In the genomic region with DNA sequence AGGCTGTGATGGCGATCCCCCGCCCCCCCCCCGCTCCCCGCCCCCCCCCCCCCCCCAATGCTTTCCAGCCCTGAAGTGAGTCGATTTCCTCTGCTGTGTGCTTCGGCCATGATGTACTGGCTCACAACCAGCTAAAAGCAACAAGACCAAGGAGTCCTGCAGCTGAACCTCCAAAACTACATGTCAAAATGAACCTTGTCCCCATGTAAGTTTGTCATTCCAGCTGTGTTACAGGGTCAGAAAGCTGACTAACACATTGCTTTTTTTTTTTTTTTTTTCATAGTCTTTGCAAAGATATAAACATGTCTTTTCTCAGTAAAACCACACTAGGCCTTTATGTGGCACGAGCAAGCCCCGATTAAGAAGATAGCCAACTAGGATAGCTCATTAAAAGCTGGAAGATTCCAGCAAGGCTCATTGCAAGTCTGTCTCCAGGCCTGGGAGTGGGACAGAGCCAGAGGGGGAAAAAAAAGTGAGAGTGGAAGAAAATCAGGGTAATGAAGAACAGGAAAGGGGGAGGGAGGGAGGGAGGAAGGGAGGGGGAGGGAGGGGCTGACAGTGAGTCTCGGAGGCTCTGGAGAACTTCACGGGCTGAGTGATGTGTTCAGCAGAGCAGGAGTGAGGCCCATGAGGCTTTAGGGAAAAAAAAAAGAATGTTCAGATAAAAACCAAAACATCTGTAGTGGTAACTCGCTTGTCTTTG, we compare ENCODE assay signal across 8 mouse cellular contexts. TPM values are rescaled to one million over a fixed set of nuclear protein-coding genes. Genes with fewer than 3 reads are reported as not detected.
A peak's percentile ranks its signal among the peaks of the same experiment; 100 is the strongest.
DNase-seq lines count a peak whose midpoint lies in the region; ATAC-seq lines count a peak whose summit lies in the region.

No protein-coding gene starts in this region.

- no peak overlapping the region for H3K9ac ChIP-seq in midbrain, embryonic 16.5 days (ENCODE audit: low read depth, low read length)

- intact Hi-C loops in gastrocnemius, postnatal 14 days (cut with DNase I; ENCODE audit: low total_unique reads): loop anchor here (2.0 kb wide), 1 partner anchor 48 kb away; no protein-coding TSS in a partner anchor

- H3K36me3 ChIP-seq in midbrain, embryonic 16.5 days (ENCODE audit: control insufficient read depth, insufficient read depth, low read length): no peaks in the 10 kb centered on the region

- H3K4me1 ChIP-seq in midbrain, embryonic 16.5 days (ENCODE audit: control insufficient read depth, insufficient read depth, low read length): peaks cover 8% of the 10 kb centered on the region

- peak; percentile 9; the same call in 1 of the 2 replicates for ATAC-seq in midbrain, embryonic 16.5 days

- DNase-seq in retina, postnatal 1 day: peak; percentile 53
- no peak for DNase-seq in retina, embryonic 14.5 days (ENCODE audit: low spot score)
- DNase-seq in gastrocnemius, postnatal 14 days: peak; percentile 58
- peak; percentile 13 for DNase-seq in kidney, postnatal 14 days
- DNase-seq in adrenal gland, adult 18-20 months (ENCODE audit: low spot score in 2 of 2): no peak
- DNase-seq in layer of hippocampus, adult 9-11 months: no peak
- no peak for DNase-seq in spleen, postnatal 14 days (ENCODE audit: low spot score in 2 of 2)

- no peak overlapping the region for H3K4me3 ChIP-seq in midbrain, embryonic 16.5 days (ENCODE audit: low read depth, low read length)

- no peak overlapping the region for H3K4me2 ChIP-seq in midbrain, embryonic 16.5 days (ENCODE audit: low read length)

- H3K9me3 ChIP-seq in midbrain, embryonic 16.5 days (replicated peaks; ENCODE audit: control insufficient read depth, low read length, poor library complexity, severe bottlenecking): no peaks in the 10 kb centered on the region

- H3K27ac ChIP-seq in midbrain, embryonic 16.5 days (ENCODE audit: low read length): no peak overlapping the region

- WGBS in midbrain, embryonic 16.5 days: 17% methylated on average over 11 of the region's 11 CpGs

- H3K27me3 ChIP-seq in midbrain, embryonic 16.5 days (ENCODE audit: control insufficient read depth, insufficient read depth, low read depth, low read length): peaks cover 2% of the 10 kb centered on the region; the same call in 1 of the 2 replicates

RNA-seq across cellular contexts. Expression of a gene that starts 19.5 kb away (rescaled TPM):
- total RNA-seq in gastrocnemius, postnatal 14 days (2021): 10 to 100 TPM; 20.5 to 28.2 TPM
- 18.4 and 21.7 TPM in 2 replicates for polyA plus RNA-seq in midbrain, embryonic 16.5 days (2015; fragmentation: Nextera tagmentation; extraction: Ambion mirVana)
- total RNA-seq in adrenal gland, adult 18-20 months (2021): 10 to 100 TPM; 60.8 to 74.0 TPM

Comparison
In these comparisons a context has a peak if more than half of its experiments do, and no peak if none do; other contexts are left out.
1. DNase-seq: peak in retina, postnatal 1 day (single experiment), gastrocnemius, postnatal 14 days (single experiment) and kidney, postnatal 14 days (single experiment); none in retina, embryonic 14.5 days (single experiment), adrenal gland, adult 18-20 months (0 of 2), layer of hippocampus, adult 9-11 months (single experiment) and spleen, postnatal 14 days (0 of 2).